Comparison of ENCODE assay signal across 11 mouse cellular contexts in the genomic region with DNA sequence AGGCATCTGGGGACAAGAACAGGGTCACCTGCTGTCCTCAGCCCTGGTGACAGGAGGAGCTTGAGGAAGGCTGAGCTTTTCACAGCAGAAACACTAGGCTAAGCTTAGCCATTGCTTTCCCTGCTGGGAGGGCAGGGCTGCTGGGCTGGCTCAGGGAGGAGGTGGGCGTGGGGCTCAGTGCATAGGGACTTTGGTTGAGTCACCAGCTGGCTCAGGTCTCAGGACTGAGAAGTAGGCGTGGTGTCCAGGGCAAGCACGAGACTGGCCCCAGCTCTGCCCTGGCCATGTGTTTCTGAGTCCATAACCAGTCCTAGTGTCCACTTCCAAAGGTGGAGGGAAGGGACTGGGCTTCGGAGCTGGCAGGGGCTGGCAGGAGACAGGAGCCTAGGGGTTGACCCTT. TPM values are rescaled to one million over a fixed set of nuclear protein-coding genes. Genes with fewer than 3 reads are reported as not detected.
DNase-seq lines count a peak whose midpoint lies in the region; ATAC-seq lines count a peak whose summit lies in the region.
"Had no signal": no experiment of that assay in that cellular context is flagged by ENCODE, and none has a peak within 500 bp of the region (broad histone marks: within the 10 kb centered on the region; RNA-seq: fewer than 3 reads in every experiment).

No protein-coding gene starts in this region.

- H3K9ac ChIP-seq in heart, embryonic 12.5 days = no peak overlapping the region
- H3K9ac ChIP-seq in midbrain, embryonic 15.5 days = no peak overlapping the region
- H3K9ac ChIP-seq: embryonic facial prominence, embryonic 15.5 days had no signal

- no peak overlapping the region for H3K27ac ChIP-seq in heart, embryonic 12.5 days (ENCODE audit: poor library complexity, severe bottlenecking)
- no peak overlapping the region for H3K27ac ChIP-seq in midbrain, embryonic 15.5 days
- H3K27ac ChIP-seq: embryonic facial prominence, embryonic 15.5 days; hindbrain, postnatal 0 days had no signal

- peaks cover 8% of the 10 kb centered on the region; the same call in 1 of the 2 replicates for H3K27me3 ChIP-seq in heart, embryonic 12.5 days (replicated peaks)
- H3K27me3 ChIP-seq in midbrain, embryonic 15.5 days (replicated peaks) = no peaks in the 10 kb centered on the region
- H3K27me3 ChIP-seq: embryonic facial prominence, embryonic 15.5 days had no signal

- peak; percentile 98 for DNase-seq in heart, adult 11 months
- peak; percentile 79 for DNase-seq in Muller cell, postnatal 12 days (ENCODE audit: inconsistent ontology term)
- DNase-seq in gastrocnemius, postnatal 14 days = peak; percentile 85
- DNase-seq in skeletal muscle tissue, adult 2 months (ENCODE audit: low read depth, low spot score) = peak; percentile 73
- DNase-seq in layer of hippocampus, adult 8-10 months (ENCODE audit: low spot score in 2 of 2) = no peak
- DNase-seq in kidney, adult 9 months = no peak
- DNase-seq: cerebellum, adult 8-10 months had no signal

- intact Hi-C loops in gastrocnemius, postnatal 14 days (cut with DNase I; ENCODE audit: low total_unique reads) = no loop called here

- H3K4me2 ChIP-seq in heart, embryonic 12.5 days = no peak overlapping the region
- no peak overlapping the region for H3K4me2 ChIP-seq in midbrain, embryonic 15.5 days
- H3K4me2 ChIP-seq: embryonic facial prominence, embryonic 15.5 days had no signal

- ATAC-seq in heart, embryonic 12.5 days (ENCODE audit: insufficient number of reproducible peaks, low FRiP score) = no peak
- no peak for ATAC-seq in midbrain, embryonic 15.5 days (replicated peaks)
- ATAC-seq: hindbrain, postnatal 0 days had no signal

- 0 out of 2 replicates have a peak, but pooled peaks cover 5% of the 10 kb centered on the region for H3K36me3 ChIP-seq in heart, embryonic 12.5 days
- H3K36me3 ChIP-seq in midbrain, embryonic 15.5 days (replicated peaks) = peaks cover 24% of the 10 kb centered on the region

- WGBS in heart, embryonic 12.5 days = 73% methylated on average over 4 of the region's 4 CpGs
- 89% methylated on average over 4 of the region's 4 CpGs for WGBS in midbrain, embryonic 15.5 days

- H3K4me3 ChIP-seq in heart, embryonic 12.5 days = no peak overlapping the region
- no peak overlapping the region for H3K4me3 ChIP-seq in midbrain, embryonic 15.5 days
- H3K4me3 ChIP-seq: embryonic facial prominence, embryonic 15.5 days had no signal

- peaks cover 12% of the 10 kb centered on the region; the same call in 1 of the 2 replicates for H3K4me1 ChIP-seq in heart, embryonic 12.5 days (replicated peaks)
- H3K4me1 ChIP-seq in midbrain, embryonic 15.5 days = 0 out of 2 replicates have a peak, but pooled peaks cover 3% of the 10 kb centered on the region

- H3K9me3 ChIP-seq in heart, embryonic 12.5 days (replicated peaks) = no peaks in the 10 kb centered on the region
- H3K9me3 ChIP-seq in midbrain, embryonic 15.5 days = no peaks in the 10 kb centered on the region
- H3K9me3 ChIP-seq: embryonic facial prominence, embryonic 15.5 days had no signal

RNA-seq across cellular contexts. Expression of gene Triobp, which starts 12.6 kb away (rescaled TPM):
- polyA plus RNA-seq in heart, embryonic 12.5 days (2016; fragmentation: Nextera tagmentation; extraction: Ambion mirVana) = 59.4 and 64.1 TPM in 2 replicates
- 10 to 100 TPM; 57.9 to 80.0 TPM for total RNA-seq in gastrocnemius, postnatal 14 days (2021)
- 10 to 100 TPM in 2 of 4 experiments, 1 to 10 TPM in 2; 7.0 to 14.1 (median 11.5) TPM for total RNA-seq in layer of hippocampus, adult 8-10 months (2022)
- 51.7 and 55.5 TPM in 2 replicates for polyA plus RNA-seq in midbrain, embryonic 15.5 days (2015; fragmentation: Nextera tagmentation; extraction: Ambion mirVana)

RNA-seq across cellular contexts. Expression of gene Nol12, which starts 25.4 kb away (rescaled TPM):
- 37.9 and 39.9 TPM in 2 replicates for polyA plus RNA-seq in heart, embryonic 12.5 days (2016; fragmentation: Nextera tagmentation; extraction: Ambion mirVana)
- 10 to 100 TPM; 28.3 to 30.3 TPM for total RNA-seq in gastrocnemius, postnatal 14 days (2021)
- 10 to 100 TPM; 34.4 to 41.8 (median 37.7) TPM for total RNA-seq in layer of hippocampus, adult 8-10 months (2022)
- polyA plus RNA-seq in midbrain, embryonic 15.5 days (2015; fragmentation: Nextera tagmentation; extraction: Ambion mirVana) = 62.5 and 65.8 TPM in 2 replicates

RNA-seq across cellular contexts. Expression of gene Lgals1, which starts 33.6 kb away (rescaled TPM):
- 667 and 690 TPM in 2 replicates for polyA plus RNA-seq in heart, embryonic 12.5 days (2016; fragmentation: Nextera tagmentation; extraction: Ambion mirVana)
- 100 to 1,000 TPM; 398 to 459 TPM for total RNA-seq in gastrocnemius, postnatal 14 days (2021)
- total RNA-seq in layer of hippocampus, adult 8-10 months (2022) = 10 to 100 TPM; 16.9 to 40.3 (median 28.2) TPM
- 80.4 and 93.5 TPM in 2 replicates for polyA plus RNA-seq in midbrain, embryonic 15.5 days (2015; fragmentation: Nextera tagmentation; extraction: Ambion mirVana)

RNA-seq across cellular contexts. Expression of gene Pdxp, which starts 46.4 kb away (rescaled TPM):
- 33.4 and 34.2 TPM in 2 replicates for polyA plus RNA-seq in heart, embryonic 12.5 days (2016; fragmentation: Nextera tagmentation; extraction: Ambion mirVana)
- 1 to 10 TPM; 4.8 to 6.8 TPM for total RNA-seq in gastrocnemius, postnatal 14 days (2021)
- total RNA-seq in layer of hippocampus, adult 8-10 months (2022) = 100 to 1,000 TPM; 140 to 156 (median 148) TPM
- 112 and 125 TPM in 2 replicates for polyA plus RNA-seq in midbrain, embryonic 15.5 days (2015; fragmentation: Nextera tagmentation; extraction: Ambion mirVana)

Comparison
In these comparisons a context has a peak if more than half of its experiments do, and no peak if none do; other contexts are left out.
1. DNase-seq: peak in heart, adult 11 months (single experiment), Muller cell, postnatal 12 days (single experiment), gastrocnemius, postnatal 14 days (single experiment) and skeletal muscle tissue, adult 2 months (single experiment); none in layer of hippocampus, adult 8-10 months (0 of 2) and kidney, adult 9 months (single experiment).
2. RNA of gene Lgals1, which starts 33.6 kb away (total RNA-seq): 398 to 459 TPM in gastrocnemius, postnatal 14 days; 16.9 to 40.3 TPM in layer of hippocampus, adult 8-10 months; every median in the first group is over 4 times any median in the second.